Mouse (Mus musculus): Measurements from ENCODE around the gene Fkbpl. TPM values are rescaled to one million over a fixed set of nuclear protein-coding genes. Genes with fewer than 3 reads are reported as not detected.

Gene Fkbpl
- polyA plus RNA-seq, 1 experiment = 0.48 TPM

- H3K4me1 ChIP-seq (ENCODE audit: control insufficient read depth) = no peaks in the 10 kb centered on the region
- H3K36me3 ChIP-seq (ENCODE audit: control insufficient read depth) = no peaks in the 10 kb centered on the region
- no peak overlapping the region for H3K4me3 ChIP-seq (replicated peaks)
- H3K27me3 ChIP-seq (ENCODE audit: control insufficient read depth) = peaks cover 8% of the 10 kb centered on the region
- no peaks in the 10 kb centered on the region for H3K9me3 ChIP-seq (ENCODE audit: control insufficient read depth, low read length)
- TF ChIP-seq TAL1 (IDR thresholded peaks at IDR 0.05; ENCODE audit: low read length) (no peak), GATA1 (IDR thresholded peaks at IDR 0.05; ENCODE audit: low read length) (no peak)
Observed at GRCm38 (mm10) chr17:34685120-34686110, 40.9 kb downstream of the Fkbpl start.

- Histone ChIP-seq H3K27me3 (ENCODE audit: control insufficient read depth) (no peaks in the 10 kb centered on the region), H3K36me3 (ENCODE audit: control insufficient read depth) (no peaks in the 10 kb centered on the region), H3K4me3 (replicated peaks) (no peak overlapping the region), H3K9me3 (ENCODE audit: control insufficient read depth, low read length) (no peaks in the 10 kb centered on the region), H3K4me1 (ENCODE audit: control insufficient read depth) (no peaks in the 10 kb centered on the region)
- TF ChIP-seq TAL1 (IDR thresholded peaks at IDR 0.05; ENCODE audit: low read length) (no peak), GATA1 (IDR thresholded peaks at IDR 0.05; ENCODE audit: low read length) (no peak)
Observed at GRCm38 (mm10) chr17:34688889-34689288, 44.3 kb downstream of the Fkbpl start.

DNA sequence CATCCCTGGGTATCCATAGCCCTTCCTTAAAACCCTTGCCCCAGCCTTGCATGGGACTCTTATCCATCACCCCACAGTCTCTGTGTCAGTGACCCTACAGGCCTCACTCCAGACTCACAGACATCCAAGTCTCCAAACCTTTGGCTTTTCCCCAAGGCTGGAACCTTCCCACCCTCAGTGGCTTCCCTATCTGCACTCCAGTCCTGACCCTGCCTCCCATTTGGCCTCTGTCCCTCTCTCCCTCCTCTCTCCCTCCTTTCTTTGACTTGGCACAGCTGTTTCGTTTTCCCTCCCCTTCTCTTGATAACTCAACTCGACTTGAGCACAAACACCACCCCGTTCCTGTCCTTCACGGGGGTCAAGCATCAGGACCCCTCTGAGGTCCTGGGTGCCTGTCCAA, 45.9 kb downstream of the Fkbpl start:
- Histone ChIP-seq H3K36me3 (ENCODE audit: control insufficient read depth) (no peaks in the 10 kb centered on the region), H3K4me1 (ENCODE audit: control insufficient read depth) (no peaks in the 10 kb centered on the region), H3K4me3 (replicated peaks) (no peak overlapping the region), H3K9me3 (ENCODE audit: control insufficient read depth, low read length) (no peaks in the 10 kb centered on the region), H3K27me3 (ENCODE audit: control insufficient read depth) (no peaks in the 10 kb centered on the region)
- TF ChIP-seq GATA1 (IDR thresholded peaks at IDR 0.05; ENCODE audit: low read length) (no peak), TAL1 (IDR thresholded peaks at IDR 0.05; ENCODE audit: low read length) (no peak)

- Histone ChIP-seq H3K9me3 (ENCODE audit: control insufficient read depth, low read length) (no peaks in the 10 kb centered on the region), H3K27me3 (ENCODE audit: control insufficient read depth) (no peaks in the 10 kb centered on the region), H3K4me3 (replicated peaks) (no peak overlapping the region), H3K36me3 (ENCODE audit: control insufficient read depth) (no peaks in the 10 kb centered on the region), H3K4me1 (ENCODE audit: control insufficient read depth) (no peaks in the 10 kb centered on the region)
- TF ChIP-seq GATA1 (IDR thresholded peaks at IDR 0.05; ENCODE audit: low read length) (no peak), TAL1 (IDR thresholded peaks at IDR 0.05; ENCODE audit: low read length) (no peak)
Observed at GRCm38 (mm10) chr17:34692906-34693305, 48.3 kb downstream of the Fkbpl start.

Other genes starting within 250 kb of the Fkbpl start
- gene BC051142, start 245.9 kb upstream of the Fkbpl start, polyA plus RNA-seq (2012) = not detected in 2 replicates
- 0.02 TPM in 1 of 2 replicates, not detected in the other for gene Btnl4, start 167.4 kb upstream of the Fkbpl start, polyA plus RNA-seq (2012)
- gene Btnl6, start 127.4 kb upstream of the Fkbpl start, polyA plus RNA-seq (2012) = not detected in 2 replicates
- gene Notch4, start 80.5 kb upstream of the Fkbpl start, polyA plus RNA-seq (2012) = 0.16 and 0.17 TPM in 2 replicates
- gene Gpsm3, start 55.0 kb upstream of the Fkbpl start, polyA plus RNA-seq (2012) = 1.2 and 1.3 TPM in 2 replicates
- 11.4 and 11.5 TPM in 2 replicates for gene Pbx2, start 53.5 kb upstream of the Fkbpl start, polyA plus RNA-seq (2012)
- gene Ager, start 46.9 kb upstream of the Fkbpl start, polyA plus RNA-seq (2012) = 0.33 and 0.46 TPM in 2 replicates
- gene Rnf5, start 41.1 kb upstream of the Fkbpl start, polyA plus RNA-seq (2012) = 16.2 and 16.8 TPM in 2 replicates
- 16.1 and 18.7 TPM in 2 replicates for gene Agpat1, start 40.5 kb upstream of the Fkbpl start, polyA plus RNA-seq (2012)
- 0.03 and 0.05 TPM in 2 replicates for gene Egfl8, start 28.8 kb upstream of the Fkbpl start, polyA plus RNA-seq (2012)
- 1.4 and 1.7 TPM in 2 replicates for gene Ppt2, start 16.3 kb upstream of the Fkbpl start, polyA plus RNA-seq (2012)
- not detected in 2 replicates for gene Prrt1, start 15.2 kb upstream of the Fkbpl start, polyA plus RNA-seq (2012)
- 7.7 and 7.8 TPM in 2 replicates for gene Atf6b, start 2.4 kb downstream of the Fkbpl start, polyA plus RNA-seq (2012)
- gene Tnxb, start 25.8 kb downstream of the Fkbpl start, polyA plus RNA-seq (2012) = under 0.01 TPM in 1 of 2 replicates, not detected in the other
- 0.05 TPM in 1 of 2 replicates, not detected in the other for gene C4b, start 99.1 kb downstream of the Fkbpl start, polyA plus RNA-seq (2012)
- gene Cyp21a1, start 159.8 kb downstream of the Fkbpl start, polyA plus RNA-seq (2012) = not detected in 2 replicates
- 6.3 and 6.7 TPM in 2 replicates for gene Stk19, start 192.2 kb downstream of the Fkbpl start, polyA plus RNA-seq (2012)
- gene Dxo, start 192.3 kb downstream of the Fkbpl start, polyA plus RNA-seq (2012) = 15.3 and 22.0 TPM in 2 replicates
- 6.7 and 8.9 TPM in 2 replicates for gene Skiv2l, start 205.4 kb downstream of the Fkbpl start, polyA plus RNA-seq (2012)
- 30.9 and 32.9 TPM in 2 replicates for gene Nelfe, start 205.6 kb downstream of the Fkbpl start, polyA plus RNA-seq (2012)
- 0.11 TPM in 1 of 2 replicates, not detected in the other for gene Cfb, start 217.8 kb downstream of the Fkbpl start, polyA plus RNA-seq (2012)
- 0.24 and 0.25 TPM in 2 replicates for gene Zbtb12, start 234.7 kb downstream of the Fkbpl start, polyA plus RNA-seq (2012)
- gene Gm20547, start 237.3 kb downstream of the Fkbpl start, polyA plus RNA-seq (2012) = not detected in 2 replicates